Mouse (Mus musculus): Measurements from ENCODE around the gene Abca17. TPM values are rescaled to one million over a fixed set of nuclear protein-coding genes. Genes with fewer than 3 reads are reported as not detected.
A peak's percentile ranks its signal among the peaks of the same experiment; 100 is the strongest.

Gene Abca17
- polyA plus RNA-seq, 1 experiment = 21.1 TPM

DNA sequence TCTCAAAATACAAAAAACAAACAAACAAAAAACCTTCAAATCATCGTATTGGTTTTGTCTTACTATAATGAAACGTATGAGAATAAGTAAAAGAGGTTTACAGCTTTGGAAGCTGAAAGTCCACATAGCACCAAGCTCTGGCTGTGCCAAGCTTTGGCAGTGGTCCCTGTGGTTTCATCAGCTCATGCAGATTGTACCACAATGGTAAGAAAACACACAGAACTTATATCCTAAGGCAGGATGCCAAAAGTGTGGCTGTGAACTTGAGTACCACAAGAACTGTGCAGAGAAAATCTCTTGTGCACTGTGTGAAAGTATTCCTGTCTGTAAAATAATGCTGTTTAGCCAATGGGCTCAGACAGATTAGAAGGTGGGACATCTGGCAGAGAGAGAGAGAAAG is 1.7 kb downstream of the Abca17 start:
- TF ChIP-seq POLR2A (IDR thresholded peaks at IDR 0.05; ENCODE audit: control insufficient read depth, low read depth, low read length) = no peak
- TF ChIP-seq CTCF (IDR thresholded peaks at IDR 0.05; ENCODE audit: control insufficient read depth, insufficient read depth, insufficient replicate concordance, low read depth, low read length) = no peak
- Histone ChIP-seq H3K27me3 (ENCODE audit: control insufficient read depth, insufficient read depth, low read length) (no peaks in the 10 kb centered on the region), H3K4me3 (ENCODE audit: control insufficient read depth, low read depth, low read length) (no peak overlapping the region), H3K36me3 (ENCODE audit: control insufficient read depth, insufficient read depth, low read length) (no peaks in the 10 kb centered on the region), H3K4me1 (ENCODE audit: control insufficient read depth, insufficient read depth, low read length) (peaks cover 18% of the 10 kb centered on the region), H3K27ac (ENCODE audit: control insufficient read depth, insufficient read depth, low read depth, low read length) (no peak overlapping the region)

DNA sequence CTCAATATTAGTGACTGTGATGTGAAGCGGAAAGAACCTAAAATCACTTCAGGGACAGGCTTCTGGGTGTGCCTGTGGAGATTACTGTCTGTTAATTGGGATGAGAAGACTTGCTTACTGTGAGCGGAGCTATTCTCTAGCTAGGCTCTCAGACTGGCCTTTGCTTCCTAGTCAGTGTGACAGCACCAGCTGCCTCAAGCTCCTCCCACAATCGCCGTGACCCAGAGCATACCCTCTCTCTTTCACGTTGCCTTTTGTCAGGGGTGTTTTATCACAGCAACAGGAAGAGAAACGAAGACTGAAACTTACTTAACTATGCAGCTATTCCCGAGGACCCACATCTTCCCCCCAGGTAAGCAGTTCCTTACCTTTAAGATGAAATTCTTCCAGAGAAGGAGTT is 4.0 kb downstream of the Abca17 start:
- no peaks in the 10 kb centered on the region for H3K27me3 ChIP-seq (ENCODE audit: control insufficient read depth, insufficient read depth, low read length)
- TF ChIP-seq POLR2A (IDR thresholded peaks at IDR 0.05; ENCODE audit: control insufficient read depth, low read depth, low read length) (no peak), CTCF (IDR thresholded peaks at IDR 0.05; ENCODE audit: control insufficient read depth, insufficient read depth, insufficient replicate concordance, low read depth, low read length) (no peak)
- no peak overlapping the region for H3K27ac ChIP-seq (ENCODE audit: control insufficient read depth, insufficient read depth, low read depth, low read length)
- no peak overlapping the region for H3K4me3 ChIP-seq (ENCODE audit: control insufficient read depth, low read depth, low read length)
- no peaks in the 10 kb centered on the region for H3K36me3 ChIP-seq (ENCODE audit: control insufficient read depth, insufficient read depth, low read length)
- peaks cover 11% of the 10 kb centered on the region for H3K4me1 ChIP-seq (ENCODE audit: control insufficient read depth, insufficient read depth, low read length)

DNA sequence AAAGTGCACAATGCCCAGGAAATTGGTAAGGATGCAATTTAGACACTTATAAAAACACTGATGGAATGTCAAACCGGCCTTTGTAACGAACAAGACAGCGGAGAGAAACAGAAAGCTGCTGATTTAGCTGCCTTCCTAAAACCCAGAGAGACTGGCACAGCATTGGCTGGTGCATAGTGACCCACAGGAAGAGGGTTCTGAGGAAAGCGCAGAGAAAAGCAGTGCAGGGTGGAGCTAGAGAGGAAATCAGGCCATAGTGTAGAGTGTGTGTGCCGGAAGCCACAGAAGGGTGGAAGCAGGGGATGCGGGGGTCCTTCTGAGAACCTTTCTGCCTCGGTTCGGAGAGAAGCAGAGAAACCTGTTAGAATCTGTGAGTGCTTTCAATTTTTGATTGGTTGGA is 6.2 kb downstream of the Abca17 start:
- Histone ChIP-seq H3K27ac (ENCODE audit: control insufficient read depth, insufficient read depth, low read depth, low read length) (no peak overlapping the region), H3K36me3 (ENCODE audit: control insufficient read depth, insufficient read depth, low read length) (no peaks in the 10 kb centered on the region), H3K4me3 (ENCODE audit: control insufficient read depth, low read depth, low read length) (no peak overlapping the region), H3K27me3 (ENCODE audit: control insufficient read depth, insufficient read depth, low read length) (no peaks in the 10 kb centered on the region), H3K4me1 (ENCODE audit: control insufficient read depth, insufficient read depth, low read length) (no peaks in the 10 kb centered on the region)
- TF ChIP-seq CTCF (IDR thresholded peaks at IDR 0.05; ENCODE audit: control insufficient read depth, insufficient read depth, insufficient replicate concordance, low read depth, low read length) = no peak
- no peak for TF ChIP-seq POLR2A (IDR thresholded peaks at IDR 0.05; ENCODE audit: control insufficient read depth, low read depth, low read length)

DNA sequence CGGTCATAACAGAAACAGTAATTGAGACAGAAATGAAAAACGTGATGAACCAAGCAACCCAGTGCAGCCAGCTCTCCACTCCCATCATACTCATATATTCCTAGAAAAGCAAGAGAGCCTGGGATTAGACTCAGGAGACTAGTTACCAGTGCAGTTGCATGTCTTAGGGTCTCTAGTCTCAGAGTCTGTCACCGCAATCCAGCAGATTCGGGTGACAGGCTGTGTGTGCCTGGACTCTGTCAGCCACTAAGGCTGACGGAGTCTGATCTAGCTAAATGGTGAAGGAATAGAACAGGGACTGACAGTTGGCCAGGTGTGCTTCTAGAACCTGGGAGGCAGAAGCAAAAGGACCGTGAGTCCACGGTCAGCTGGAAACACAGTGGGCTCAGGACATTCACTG is 23.2 kb downstream of the Abca17 start:
- Histone ChIP-seq H3K4me1 (ENCODE audit: control insufficient read depth, insufficient read depth, low read length) (no peaks in the 10 kb centered on the region), H3K36me3 (ENCODE audit: control insufficient read depth, insufficient read depth, low read length) (no peaks in the 10 kb centered on the region), H3K27ac (ENCODE audit: control insufficient read depth, insufficient read depth, low read depth, low read length) (no peak overlapping the region), H3K4me3 (ENCODE audit: control insufficient read depth, low read depth, low read length) (no peak overlapping the region), H3K27me3 (ENCODE audit: control insufficient read depth, insufficient read depth, low read length) (no peaks in the 10 kb centered on the region)
- TF ChIP-seq CTCF (IDR thresholded peaks at IDR 0.05; ENCODE audit: control insufficient read depth, insufficient read depth, insufficient replicate concordance, low read depth, low read length) = no peak
- TF ChIP-seq POLR2A (IDR thresholded peaks at IDR 0.05; ENCODE audit: control insufficient read depth, low read depth, low read length) = no peak

DNA sequence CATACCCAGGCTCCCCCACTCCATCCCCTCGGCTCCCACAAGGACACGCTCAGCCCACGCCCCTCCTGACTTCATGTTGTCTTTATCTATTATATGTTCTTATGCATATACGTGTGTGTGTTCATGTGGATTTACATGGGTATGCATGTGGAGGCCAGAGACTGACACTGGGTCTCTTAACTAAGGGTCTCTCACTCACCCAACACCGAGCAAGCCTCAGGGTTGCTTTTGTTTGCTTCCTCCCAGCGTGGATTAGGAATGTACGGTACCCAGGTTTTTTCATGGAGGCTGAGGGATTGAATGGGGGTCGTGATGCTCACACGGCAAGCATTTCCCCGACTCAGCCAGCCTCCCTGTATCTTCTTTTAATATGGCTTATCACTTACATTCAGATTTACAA is 25.8 kb downstream of the Abca17 start:
- H3K27me3 ChIP-seq (ENCODE audit: control insufficient read depth, insufficient read depth, low read length) = no peaks in the 10 kb centered on the region
- no peaks in the 10 kb centered on the region for H3K4me1 ChIP-seq (ENCODE audit: control insufficient read depth, insufficient read depth, low read length)
- no peaks in the 10 kb centered on the region for H3K36me3 ChIP-seq (ENCODE audit: control insufficient read depth, insufficient read depth, low read length)
- H3K27ac ChIP-seq (ENCODE audit: control insufficient read depth, insufficient read depth, low read depth, low read length) = no peak overlapping the region
- no peak overlapping the region for H3K4me3 ChIP-seq (ENCODE audit: control insufficient read depth, low read depth, low read length)
- TF ChIP-seq POLR2A (IDR thresholded peaks at IDR 0.05; ENCODE audit: control insufficient read depth, low read depth, low read length) (no peak), CTCF (IDR thresholded peaks at IDR 0.05; ENCODE audit: control insufficient read depth, insufficient read depth, insufficient replicate concordance, low read depth, low read length) (no peak)

DNA sequence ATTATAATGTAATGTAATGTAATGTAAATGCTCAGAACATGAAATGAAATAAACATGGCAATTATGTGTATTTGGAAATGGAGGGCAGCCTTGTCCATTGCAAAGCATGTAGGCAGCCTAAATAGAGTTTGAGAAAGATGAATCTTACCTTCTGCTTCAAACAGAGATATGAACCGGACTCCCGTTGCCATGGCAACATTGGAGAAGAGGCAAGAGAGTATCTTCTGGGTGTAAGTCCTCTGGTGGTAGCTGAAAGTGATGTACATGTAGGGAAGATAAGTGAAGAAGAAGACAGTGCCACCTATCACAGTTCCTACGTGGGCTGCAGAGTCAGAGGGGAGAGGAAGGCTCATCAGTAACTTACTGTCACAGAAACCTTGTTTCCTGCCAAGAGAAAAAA is 30.0 kb downstream of the Abca17 start:
- H3K4me1 ChIP-seq (ENCODE audit: control insufficient read depth, insufficient read depth, low read length) = no peaks in the 10 kb centered on the region
- no peaks in the 10 kb centered on the region; the same call in 1 of the 2 replicates for H3K36me3 ChIP-seq (ENCODE audit: control insufficient read depth, insufficient read depth, low read length)
- H3K27me3 ChIP-seq (ENCODE audit: control insufficient read depth, insufficient read depth, low read length) = no peaks in the 10 kb centered on the region
- no peak overlapping the region for H3K27ac ChIP-seq (ENCODE audit: control insufficient read depth, insufficient read depth, low read depth, low read length)
- no peak overlapping the region for H3K4me3 ChIP-seq (ENCODE audit: control insufficient read depth, low read depth, low read length)
- TF ChIP-seq CTCF (IDR thresholded peaks at IDR 0.05; ENCODE audit: control insufficient read depth, insufficient read depth, insufficient replicate concordance, low read depth, low read length) = no peak
- no peak for TF ChIP-seq POLR2A (IDR thresholded peaks at IDR 0.05; ENCODE audit: control insufficient read depth, low read depth, low read length)

DNA sequence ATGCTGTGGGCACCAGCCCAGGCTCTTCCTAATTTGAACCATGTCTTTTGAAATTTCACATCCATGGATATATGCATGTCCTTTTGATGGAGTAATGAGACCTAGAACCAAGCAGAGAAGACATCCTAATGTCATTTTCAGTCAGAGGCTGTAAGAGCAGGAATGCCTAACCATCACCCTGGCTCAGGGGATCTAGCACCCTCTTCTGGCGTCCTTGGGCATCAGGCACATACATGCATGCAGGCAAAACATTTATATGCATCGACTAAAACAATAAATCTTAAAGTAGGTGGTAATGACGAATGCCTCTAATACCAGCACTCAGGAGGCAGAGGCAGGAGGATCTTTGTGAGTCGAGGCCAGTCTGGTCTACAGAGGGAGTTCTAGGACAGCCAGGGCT is 43.4 kb downstream of the Abca17 start:
- Histone ChIP-seq H3K27me3 (ENCODE audit: control insufficient read depth, insufficient read depth, low read length) (no peaks in the 10 kb centered on the region), H3K36me3 (ENCODE audit: control insufficient read depth, insufficient read depth, low read length) (no peaks in the 10 kb centered on the region), H3K27ac (ENCODE audit: control insufficient read depth, insufficient read depth, low read depth, low read length) (no peak overlapping the region), H3K4me1 (ENCODE audit: control insufficient read depth, insufficient read depth, low read length) (no peaks in the 10 kb centered on the region), H3K4me3 (ENCODE audit: control insufficient read depth, low read depth, low read length) (no peak overlapping the region)
- TF ChIP-seq POLR2A (IDR thresholded peaks at IDR 0.05; ENCODE audit: control insufficient read depth, low read depth, low read length) (no peak), CTCF (IDR thresholded peaks at IDR 0.05; ENCODE audit: control insufficient read depth, insufficient read depth, insufficient replicate concordance, low read depth, low read length) (peak; percentile 49; the same call in 1 of the 2 replicates)

DNA sequence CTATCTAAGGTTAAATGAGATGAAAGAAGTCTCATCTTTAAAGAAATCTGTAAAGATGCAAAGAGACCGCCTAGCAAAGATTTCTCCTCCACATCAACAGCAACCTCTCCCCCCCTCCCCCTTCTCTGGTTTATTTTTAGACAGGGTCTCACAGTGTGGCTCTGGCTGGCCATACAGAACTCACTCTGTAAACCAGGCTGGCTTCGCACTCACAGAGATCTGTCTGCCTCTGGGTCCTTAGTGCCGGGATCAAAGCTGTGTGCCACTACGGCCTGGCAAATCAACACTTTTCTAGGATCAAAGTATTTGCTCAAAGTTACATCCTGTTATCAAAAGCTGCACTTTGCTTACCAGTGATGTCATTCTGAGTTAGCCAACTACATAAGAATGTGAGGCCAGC is 50.2 kb downstream of the Abca17 start:
- TF ChIP-seq POLR2A (IDR thresholded peaks at IDR 0.05; ENCODE audit: control insufficient read depth, low read depth, low read length) (no peak), CTCF (IDR thresholded peaks at IDR 0.05; ENCODE audit: control insufficient read depth, insufficient read depth, insufficient replicate concordance, low read depth, low read length) (no peak)
- Histone ChIP-seq H3K27ac (ENCODE audit: control insufficient read depth, insufficient read depth, low read depth, low read length) (no peak overlapping the region), H3K4me3 (ENCODE audit: control insufficient read depth, low read depth, low read length) (no peak overlapping the region), H3K4me1 (ENCODE audit: control insufficient read depth, insufficient read depth, low read length) (no peaks in the 10 kb centered on the region), H3K27me3 (ENCODE audit: control insufficient read depth, insufficient read depth, low read length) (no peaks in the 10 kb centered on the region), H3K36me3 (ENCODE audit: control insufficient read depth, insufficient read depth, low read length) (no peaks in the 10 kb centered on the region; the same call in 1 of the 2 replicates)
